Mouse (Mus musculus) limb, embryonic 10.5 days (tissue): ENCODE data around the gene Spg7. TPM values are rescaled to one million over a fixed set of nuclear protein-coding genes. Genes with fewer than 3 reads are reported as not detected.

Source experiments
- DNase-seq: peaks from one replicate; pipeline ENCODE4 v3.0.0-alpha.2; 2017; ENCODE audit warnings: low spot score
- H3K27ac ChIP-seq: fragments of 300-500 bp; sonication (generic); 2 replicates; pipeline ENCODE4 v1.5.1; 2016; ENCODE audit warnings: mild to moderate bottlenecking
- H3K27me3 ChIP-seq: fragments of 300-500 bp; sonication (generic); 2 replicates; pipeline ENCODE4 v1.6.1; 2016; ENCODE audit warnings: low read depth, mild to moderate bottlenecking; ENCODE audit not compliant: poor library complexity, severe bottlenecking
- H3K36me3 ChIP-seq: fragments of 300-500 bp; sonication (generic); 2 replicates; pipeline ENCODE4 v1.6.1; 2016; ENCODE audit warnings: mild to moderate bottlenecking, moderate library complexity
- H3K4me1 ChIP-seq: fragments of 300-500 bp; sonication (generic); 2 replicates; pipeline ENCODE4 v1.6.1; 2016
- H3K4me3 ChIP-seq: fragments of 300-500 bp; sonication (generic); 2 replicates; pipeline ENCODE4 v1.5.1; 2016; ENCODE audit warnings: mild to moderate bottlenecking, moderate library complexity
- H3K9me3 ChIP-seq: fragments of 300-500 bp; sonication (generic); replicated peaks from 2 replicates; pipeline ENCODE4 v1.6.1; 2016; ENCODE audit warnings: mild to moderate bottlenecking
- WGBS: fragments of 180-500 bp; shearing (Covaris S2); methylation state at CpG from one replicate; pipeline ENCODE4 v1.1.7; 2016; 5-methylcytosine and 5-hydroxymethylcytosine counted together
- polyA plus RNA-seq: library from polyadenylated mRNA; unstranded; fragments of >200 nt; fragmentation: Nextera tagmentation; extraction: Ambion mirVana; gene quantifications from 2 replicates; pipeline ENCODE4 v1.2.1, GENCODE M21; 2016

Gene Spg7
- polyA plus RNA-seq, 1 experiment from 2014 or later = 60.5 TPM

DNA sequence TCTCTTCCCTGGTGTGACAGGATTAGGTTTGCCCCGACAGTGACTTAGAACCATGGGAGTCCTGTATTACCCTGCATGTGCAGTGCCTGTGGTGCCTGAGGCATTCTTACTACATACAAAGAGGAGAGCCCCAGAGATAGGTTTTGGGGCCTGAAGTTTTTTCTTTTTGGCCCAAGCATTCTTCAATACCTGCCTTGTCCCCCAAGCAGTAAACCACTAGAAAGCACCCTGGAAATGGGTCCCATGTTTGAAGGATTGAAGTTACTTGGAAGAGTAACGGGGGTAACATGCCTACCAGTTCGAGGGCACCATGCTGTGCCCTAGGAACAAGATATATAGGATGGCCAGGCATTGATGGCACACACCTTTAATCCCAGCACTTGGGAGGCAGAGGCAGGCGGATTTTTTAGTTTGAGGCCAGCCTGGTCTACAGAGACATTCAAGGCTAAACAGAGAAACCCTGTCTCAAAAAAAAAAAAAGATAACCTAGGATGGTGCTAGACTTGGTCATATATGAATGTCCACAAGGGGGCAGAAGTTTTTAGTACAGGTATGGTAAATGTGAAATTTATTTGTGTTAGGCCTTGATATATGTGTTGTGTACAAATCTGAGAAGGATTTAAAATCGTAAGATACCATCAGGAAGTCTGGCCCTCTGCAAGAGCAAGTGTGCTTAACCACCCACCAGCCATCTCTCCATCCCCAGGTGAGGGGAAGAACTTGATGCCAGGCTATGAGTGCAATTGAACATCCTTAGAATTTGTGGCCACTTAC, 43.0 kb downstream of the Spg7 start:
- no peak for DNase-seq
- WGBS = 69% methylated on average over 5 of the region's 5 CpGs

DNA sequence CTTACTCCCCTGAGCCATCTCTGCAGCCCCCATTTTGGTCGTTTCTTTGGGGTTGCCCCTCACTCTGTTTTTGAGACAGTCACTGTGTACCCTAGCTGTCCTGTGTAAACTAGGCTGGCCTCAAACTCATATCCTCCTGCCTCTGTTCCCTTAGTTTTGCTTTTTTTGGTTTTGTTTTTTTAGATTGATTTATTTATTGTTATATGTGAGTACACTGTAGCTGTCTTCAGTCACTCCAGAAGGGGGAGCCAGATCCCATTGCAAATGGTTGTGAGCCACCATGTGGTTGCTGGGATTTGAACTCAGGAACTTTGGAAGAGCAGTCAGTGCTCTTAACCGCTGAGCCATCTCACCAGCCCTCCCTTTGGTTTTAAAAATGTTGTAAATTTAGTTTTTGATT, 43.8 kb downstream of the Spg7 start:
- Histone ChIP-seq H3K27me3 (no peaks in the 10 kb centered on the region), H3K9me3 (no peaks in the 10 kb centered on the region), H3K36me3 (peaks cover 32% of the 10 kb centered on the region), H3K4me1 (peaks cover 21% of the 10 kb centered on the region), H3K27ac (no peak overlapping the region), H3K4me3 (no peak overlapping the region)
- 45% methylated on average over 2 of the region's 2 CpGs for WGBS
- no peak for DNase-seq

More for the DNA sequence above, 43.0 kb downstream of the Spg7 start:
- peaks cover 16% of the 10 kb centered on the region for H3K4me1 ChIP-seq
- no peaks in the 10 kb centered on the region for H3K9me3 ChIP-seq
- H3K27me3 ChIP-seq = no peaks in the 10 kb centered on the region
- H3K4me3 ChIP-seq = no peak overlapping the region
- no peak overlapping the region for H3K27ac ChIP-seq
- peaks cover 32% of the 10 kb centered on the region for H3K36me3 ChIP-seq

GRCm38 (mm10) chr8:123108010-123108409, 45.3 kb downstream of the Spg7 start:
- H3K36me3 ChIP-seq = peaks cover 29% of the 10 kb centered on the region
- 66% methylated on average over 1 of the region's 1 CpGs for WGBS
- no peak overlapping the region for H3K4me3 ChIP-seq
- peaks cover 18% of the 10 kb centered on the region for H3K4me1 ChIP-seq
- no peaks in the 10 kb centered on the region for H3K27me3 ChIP-seq
- H3K9me3 ChIP-seq = no peaks in the 10 kb centered on the region
- DNase-seq = no peak
- H3K27ac ChIP-seq = no peak overlapping the region

- no peak for DNase-seq
- Histone ChIP-seq H3K4me1 (peaks cover 10% of the 10 kb centered on the region), H3K27ac (no peak overlapping the region), H3K9me3 (no peaks in the 10 kb centered on the region), H3K4me3 (no peak overlapping the region), H3K27me3 (no peaks in the 10 kb centered on the region), H3K36me3 (peaks cover 19% of the 10 kb centered on the region)
- WGBS = 88% methylated on average over 5 of the region's 5 CpGs
These were observed 46.2 kb downstream of the Spg7 start for GRCm38 (mm10) chr8:123108953-123109352.

DNA sequence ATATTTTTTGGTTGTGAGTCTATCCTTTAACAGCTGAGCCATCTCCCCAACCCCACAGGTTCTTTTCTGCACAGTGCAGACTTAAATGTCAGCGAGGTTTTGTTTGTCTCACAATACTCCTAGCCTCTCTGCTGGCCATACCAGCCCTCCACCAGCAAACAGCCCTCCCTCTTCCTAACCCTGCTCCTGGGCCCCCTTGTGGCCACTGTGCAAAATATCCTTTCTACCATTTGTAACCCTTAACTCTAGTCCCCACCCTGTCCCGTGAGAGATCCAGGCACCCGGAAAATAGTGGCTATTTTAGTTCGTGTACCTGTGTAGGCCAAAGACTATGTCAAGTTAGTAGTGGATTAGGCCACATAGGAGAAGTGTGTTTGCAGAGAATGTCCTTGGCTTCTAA, 47.9 kb downstream of the Spg7 start:
- Histone ChIP-seq H3K27me3 (peaks cover 10% of the 10 kb centered on the region), H3K9me3 (no peaks in the 10 kb centered on the region), H3K4me3 (no peak overlapping the region), H3K36me3 (peaks cover 2% of the 10 kb centered on the region), H3K4me1 (peaks cover 16% of the 10 kb centered on the region), H3K27ac (no peak overlapping the region)
- 28% methylated on average over 4 of the region's 4 CpGs for WGBS
- DNase-seq = peak; percentile 81

DNA sequence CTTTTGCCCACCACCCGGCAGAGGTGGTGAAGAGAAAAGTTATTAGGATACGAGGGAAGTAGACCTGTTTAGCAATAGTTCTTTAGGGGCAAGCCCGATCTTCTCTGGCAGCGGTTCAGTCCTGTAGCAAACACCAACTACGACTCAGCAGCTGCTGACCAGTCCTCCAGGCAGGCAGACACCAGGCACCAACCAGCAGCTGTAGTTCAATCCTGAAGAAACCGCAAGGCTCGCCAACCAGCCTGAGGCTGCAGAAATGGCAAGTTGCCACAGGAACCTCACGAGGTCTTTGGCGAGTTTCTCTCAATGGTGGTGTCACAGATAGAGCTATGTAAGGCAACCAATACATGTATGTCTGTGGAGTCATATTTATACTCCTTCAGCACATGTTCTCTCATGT, 50.1 kb downstream of the Spg7 start:
- Histone ChIP-seq H3K4me3 (no peak overlapping the region), H3K4me1 (peaks cover 39% of the 10 kb centered on the region), H3K27me3 (peaks cover 33% of the 10 kb centered on the region), H3K36me3 (no peaks in the 10 kb centered on the region), H3K27ac (no peak overlapping the region), H3K9me3 (no peaks in the 10 kb centered on the region)
- no peak for DNase-seq
- 86% methylated on average over 9 of the region's 9 CpGs for WGBS

- H3K36me3 ChIP-seq = no peaks in the 10 kb centered on the region
- no peak overlapping the region for H3K4me3 ChIP-seq
- WGBS = 71% methylated on average over 2 of the region's 2 CpGs
- no peak overlapping the region for H3K27ac ChIP-seq
- no peaks in the 10 kb centered on the region for H3K9me3 ChIP-seq
- H3K4me1 ChIP-seq = peaks cover 46% of the 10 kb centered on the region
- DNase-seq = no peak
- peaks cover 44% of the 10 kb centered on the region for H3K27me3 ChIP-seq
These were observed 51.2 kb downstream of the Spg7 start for GRCm38 (mm10) chr8:123113908-123114469.

GRCm38 (mm10) chr8:123114644-123115043, 51.9 kb downstream of the Spg7 start:
- H3K4me1 ChIP-seq = peaks cover 46% of the 10 kb centered on the region
- no peak for DNase-seq
- no peak overlapping the region for H3K4me3 ChIP-seq
- no peaks in the 10 kb centered on the region for H3K36me3 ChIP-seq
- no peaks in the 10 kb centered on the region for H3K9me3 ChIP-seq
- 90% methylated on average over 3 of the region's 3 CpGs for WGBS
- H3K27ac ChIP-seq = no peak overlapping the region
- peaks cover 50% of the 10 kb centered on the region for H3K27me3 ChIP-seq

GRCm38 (mm10) chr8:123117127-123117731, 54.5 kb downstream of the Spg7 start, which contains the start of gene Cpne7:
Gene Cpne7 (plus strand): TSS chr8:123117374.
- Histone ChIP-seq H3K27ac (peak within 1 kb of the TSS; percentile 47), H3K4me3 (peak within 1 kb of the TSS; percentile 61), H3K9me3 (no peaks in the 10 kb centered on the region), H3K36me3 (no peaks in the 10 kb centered on the region), H3K27me3 (peaks cover 62% of the 10 kb centered on the region), H3K4me1 (peaks cover 37% of the 10 kb centered on the region)
- WGBS = 1% methylated on average over 51 of the region's 51 CpGs
- peak; percentile 55 for DNase-seq

- H3K9me3 ChIP-seq = no peaks in the 10 kb centered on the region
- H3K4me1 ChIP-seq = peaks cover 37% of the 10 kb centered on the region
- no peaks in the 10 kb centered on the region for H3K36me3 ChIP-seq
- no peak for DNase-seq
- 2% methylated on average over 17 of the region's 17 CpGs for whole genome bisulfite sequencing
- H3K4me3 ChIP-seq = peak overlapping the region; percentile 61
- no peak overlapping the region for H3K27ac ChIP-seq
- peaks cover 67% of the 10 kb centered on the region for H3K27me3 ChIP-seq
These were observed 55.0 kb downstream of the Spg7 start for GRCm38 (mm10) chr8:123117744-123118143.

DNA sequence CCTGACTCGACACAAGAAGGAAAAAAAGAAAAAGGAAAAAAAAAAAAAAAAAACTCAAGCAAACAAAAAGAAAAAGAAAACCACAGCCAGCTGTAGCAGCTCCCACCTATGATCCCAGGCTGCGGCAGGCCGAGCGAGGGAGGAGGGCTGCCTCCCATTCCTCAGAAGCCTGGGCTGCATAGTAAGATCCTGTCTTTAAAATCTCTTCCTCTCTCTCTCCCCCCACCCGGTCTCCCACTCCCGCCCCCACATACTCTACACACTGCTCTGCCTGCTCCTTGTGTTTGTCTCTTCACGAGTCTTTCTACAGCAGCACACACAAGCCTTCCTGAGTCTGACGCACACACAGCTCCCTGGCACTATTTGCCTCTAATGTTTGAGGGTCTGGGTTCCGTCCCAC, 59.3 kb downstream of the Spg7 start:
- WGBS = 72% methylated on average over 9 of the region's 9 CpGs
- Histone ChIP-seq H3K4me3 (no peak overlapping the region), H3K9me3 (no peaks in the 10 kb centered on the region), H3K36me3 (no peaks in the 10 kb centered on the region), H3K27me3 (peaks cover 74% of the 10 kb centered on the region), H3K27ac (0 out of 2 replicates have a peak overlapping the region, but pooled peaks have one; percentile 19), H3K4me1 (peaks cover 34% of the 10 kb centered on the region)
- DNase-seq = no peak

GRCm38 (mm10) chr8:123122670-123123069, 59.9 kb downstream of the Spg7 start:
- 85% methylated on average over 5 of the region's 5 CpGs for WGBS

GRCm38 (mm10) chr8:123126193-123126816, 63.6 kb downstream of the Spg7 start:
- Histone ChIP-seq H3K4me1 (peaks cover 24% of the 10 kb centered on the region), H3K27me3 (peaks cover 51% of the 10 kb centered on the region)
- DNase-seq = peak; percentile 87

More at GRCm38 (mm10) chr8:123122670-123123069, 59.9 kb downstream of the Spg7 start:
- DNase-seq = no peak
- Histone ChIP-seq H3K36me3 (no peaks in the 10 kb centered on the region), H3K4me3 (no peak overlapping the region), H3K4me1 (peaks cover 31% of the 10 kb centered on the region), H3K27me3 (peaks cover 73% of the 10 kb centered on the region), H3K9me3 (no peaks in the 10 kb centered on the region), H3K27ac (no peak overlapping the region)

More at GRCm38 (mm10) chr8:123126193-123126816, 63.6 kb downstream of the Spg7 start:
- Histone ChIP-seq H3K4me3 (peak overlapping the region; percentile 24), H3K27ac (no peak overlapping the region), H3K9me3 (no peaks in the 10 kb centered on the region), H3K36me3 (no peaks in the 10 kb centered on the region)
- 6% methylated on average over 19 of the region's 19 CpGs for WGBS
